Mouse (Mus musculus): ENCODE results near the gene 2010109A12Rik. TPM values are rescaled to one million over a fixed set of nuclear protein-coding genes. Genes with fewer than 3 reads are reported as not detected.

2010109A12Rik gene
- 0.76 and 0.84 TPM in 2 replicates for polyA plus RNA-seq (2012; rRNA removed)

DNA sequence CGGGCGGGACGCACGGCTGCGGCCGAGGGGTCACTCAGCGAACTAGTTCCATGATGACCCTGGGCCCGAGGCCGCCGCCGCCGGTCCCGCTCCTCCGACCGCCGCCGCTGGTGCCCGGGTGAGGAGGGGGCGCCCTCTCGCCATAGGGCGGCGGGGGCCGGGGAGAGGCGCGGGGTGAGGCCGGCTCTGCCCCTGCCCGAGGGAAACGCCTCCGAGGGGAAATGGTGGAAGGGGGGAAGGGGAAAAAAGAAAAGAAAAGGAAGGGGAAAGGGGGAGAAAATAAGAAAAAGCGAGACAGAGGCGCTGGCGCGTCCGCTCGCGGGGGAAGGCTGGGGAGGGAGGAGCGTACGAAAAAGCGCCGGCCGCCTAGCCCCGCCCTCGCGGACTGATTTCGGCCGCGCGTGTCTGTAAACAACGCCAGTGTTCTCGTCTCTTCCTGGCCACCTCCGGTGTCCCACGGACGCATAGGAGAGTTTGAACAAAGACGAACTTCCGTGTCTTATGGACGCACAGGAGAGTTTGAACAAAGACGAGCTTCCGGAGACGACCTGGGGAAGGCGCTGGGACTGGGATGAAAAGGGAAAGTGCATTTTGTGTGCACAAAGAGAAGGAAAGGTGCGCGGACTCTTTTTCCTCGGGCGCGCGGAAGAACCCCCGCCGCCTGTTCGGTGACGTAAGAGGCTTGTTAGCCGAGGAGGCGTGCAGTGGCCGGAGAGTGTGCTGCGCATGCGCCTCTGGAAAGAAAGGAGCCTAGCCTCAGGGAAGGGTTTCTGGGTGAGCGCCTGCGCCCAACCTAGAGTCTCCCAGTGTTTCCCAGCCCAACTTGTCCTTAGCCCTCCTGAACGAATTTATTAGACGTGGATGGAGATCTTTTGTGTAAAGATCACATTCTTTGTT lies at the start of gene 2010109A12Rik, which contains the start of gene Ccni:
Gene 2010109A12Rik (plus strand): TSS at position 410 of the 897 bp plus-strand sequence.
Gene Ccni (minus strand): TSS at position 387 of the 897 bp plus-strand sequence.
- Histone ChIP-seq H3K27ac (ENCODE audit: insufficient read depth, low read length) (peak within 1 kb of the TSS; percentile 98), H3K4me3 (replicated peaks; ENCODE audit: insufficient read depth, low read depth, low read length) (peak within 1 kb of the TSS; percentile 100), H3K4me1 (ENCODE audit: control insufficient read depth, insufficient read depth, low read length) (no peaks in the 10 kb centered on the region; the same call in 1 of the 2 replicates), H3K27me3 (ENCODE audit: control insufficient read depth, insufficient read depth, low read length) (no peaks in the 10 kb centered on the region)
- under 1% methylated on average over 79 of the region's 79 CpGs for WGBS
- DNase-seq, result peak; percentile 96 to 98
- TF ChIP-seq POLR2A (IDR thresholded peaks at IDR 0.05; ENCODE audit: borderline replicate concordance, insufficient read depth, low read length) (peak; percentile 73), CTCF (IDR thresholded peaks at IDR 0.05; ENCODE audit: borderline replicate concordance, insufficient read depth, low read depth, low read length) (no peak)

DNA sequence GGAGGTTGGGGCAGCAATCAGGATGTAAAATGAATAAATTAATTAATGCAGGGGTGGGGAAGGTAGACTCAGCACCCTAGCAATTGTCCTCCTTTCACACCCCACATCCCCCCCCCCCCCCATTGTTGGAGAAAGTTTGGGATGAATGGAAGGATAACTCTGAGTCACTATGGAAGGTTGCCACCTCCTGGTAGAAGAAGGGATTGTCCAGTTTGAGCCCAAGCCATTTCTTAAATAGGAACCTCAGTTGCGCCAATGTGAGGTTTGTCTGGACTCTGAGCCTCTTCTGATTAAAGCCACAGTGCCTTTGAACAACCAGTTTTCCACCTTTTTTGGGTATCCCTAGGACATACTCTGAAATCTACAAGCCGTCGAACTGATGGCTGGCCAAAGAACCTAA lies 42.8 kb upstream of the 2010109A12Rik start:
- H3K27me3 ChIP-seq (ENCODE audit: control insufficient read depth, insufficient read depth, low read length), result no peaks in the 10 kb centered on the region
- no peak overlapping the region for H3K27ac ChIP-seq (ENCODE audit: insufficient read depth, low read length)
- H3K4me3 ChIP-seq (replicated peaks; ENCODE audit: insufficient read depth, low read depth, low read length), result no peak overlapping the region
- peak; percentile 58 to 65 for DNase-seq
- 67% methylated on average over 3 of the region's 3 CpGs for WGBS
- TF ChIP-seq POLR2A (IDR thresholded peaks at IDR 0.05; ENCODE audit: borderline replicate concordance, insufficient read depth, low read length) (no peak), CTCF (IDR thresholded peaks at IDR 0.05; ENCODE audit: borderline replicate concordance, insufficient read depth, low read depth, low read length) (peak; percentile 65)
- H3K4me1 ChIP-seq (ENCODE audit: control insufficient read depth, insufficient read depth, low read length), result no peaks in the 10 kb centered on the region

DNA sequence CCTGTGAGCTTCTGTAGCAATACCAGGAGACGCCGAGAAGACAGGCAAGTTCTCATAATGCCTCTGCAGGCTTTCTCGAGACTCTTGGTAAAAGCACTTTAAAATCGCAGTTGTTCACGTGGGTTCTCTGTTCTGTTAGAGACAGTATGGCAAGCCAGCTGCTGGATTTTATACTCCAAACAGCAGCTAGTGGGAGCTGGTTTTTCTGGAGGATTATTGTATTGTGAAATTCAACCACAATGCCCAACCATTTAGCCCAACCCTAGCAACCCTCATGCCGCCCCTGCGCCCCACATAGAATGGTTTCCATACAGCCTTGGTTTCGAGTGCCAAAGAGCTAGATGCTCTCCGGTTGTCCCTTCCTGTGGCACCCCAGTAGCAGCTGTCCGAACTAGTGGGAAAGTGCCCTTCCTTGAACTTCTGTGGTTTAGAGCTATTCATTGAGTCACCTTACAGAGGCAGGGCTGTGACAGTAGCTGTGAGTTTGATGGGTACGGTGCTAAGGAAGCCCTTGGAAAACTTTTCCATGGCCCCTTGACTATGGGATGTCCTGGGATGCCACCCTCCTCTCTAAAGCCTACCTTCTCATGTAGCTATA lies 38.3 kb upstream of the 2010109A12Rik start:
- Histone ChIP-seq H3K4me3 (replicated peaks; ENCODE audit: insufficient read depth, low read depth, low read length) (no peak overlapping the region), H3K27me3 (ENCODE audit: control insufficient read depth, insufficient read depth, low read length) (no peaks in the 10 kb centered on the region)
- 90% methylated on average over 11 of the region's 11 CpGs for WGBS

DNA sequence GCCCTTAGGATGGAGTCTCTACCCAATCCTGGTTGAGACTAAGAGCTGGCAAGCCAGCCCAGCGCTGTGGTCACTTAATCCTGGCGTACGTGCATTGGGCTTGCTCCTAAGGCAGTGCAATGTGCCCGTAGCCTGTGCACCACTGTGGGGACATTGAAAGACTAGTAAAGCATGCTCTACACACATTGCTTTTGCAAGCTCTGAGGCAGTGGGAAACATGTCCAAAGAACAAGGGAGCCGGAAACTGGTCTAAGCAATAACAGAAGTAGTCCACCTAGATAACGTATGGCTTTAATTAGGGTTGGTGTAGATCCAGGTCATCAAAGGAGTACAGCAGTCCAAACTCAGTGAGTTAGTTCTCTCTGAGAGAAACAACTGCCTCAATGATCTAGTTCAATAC lies 37.7 kb upstream of the 2010109A12Rik start:
- no peaks in the 10 kb centered on the region for H3K4me1 ChIP-seq (ENCODE audit: control insufficient read depth, insufficient read depth, low read length)
- WGBS, result 90% methylated on average over 6 of the region's 6 CpGs
- H3K27me3 ChIP-seq (ENCODE audit: control insufficient read depth, insufficient read depth, low read length), result no peaks in the 10 kb centered on the region
- H3K27ac ChIP-seq (ENCODE audit: insufficient read depth, low read length), result no peak overlapping the region
- TF ChIP-seq POLR2A (IDR thresholded peaks at IDR 0.05; ENCODE audit: borderline replicate concordance, insufficient read depth, low read length) (no peak), CTCF (IDR thresholded peaks at IDR 0.05; ENCODE audit: borderline replicate concordance, insufficient read depth, low read depth, low read length) (no peak)
- DNase-seq, result no peak
- H3K4me3 ChIP-seq (replicated peaks; ENCODE audit: insufficient read depth, low read depth, low read length), result no peak overlapping the region

More for the DNA sequence above, 38.3 kb upstream of the 2010109A12Rik start:
- no peak for DNase-seq
- H3K27ac ChIP-seq (ENCODE audit: insufficient read depth, low read length), result no peak overlapping the region
- TF ChIP-seq POLR2A (IDR thresholded peaks at IDR 0.05; ENCODE audit: borderline replicate concordance, insufficient read depth, low read length), result no peak
- TF ChIP-seq CTCF (IDR thresholded peaks at IDR 0.05; ENCODE audit: borderline replicate concordance, insufficient read depth, low read depth, low read length), result no peak
- H3K4me1 ChIP-seq (ENCODE audit: control insufficient read depth, insufficient read depth, low read length), result no peaks in the 10 kb centered on the region

DNA sequence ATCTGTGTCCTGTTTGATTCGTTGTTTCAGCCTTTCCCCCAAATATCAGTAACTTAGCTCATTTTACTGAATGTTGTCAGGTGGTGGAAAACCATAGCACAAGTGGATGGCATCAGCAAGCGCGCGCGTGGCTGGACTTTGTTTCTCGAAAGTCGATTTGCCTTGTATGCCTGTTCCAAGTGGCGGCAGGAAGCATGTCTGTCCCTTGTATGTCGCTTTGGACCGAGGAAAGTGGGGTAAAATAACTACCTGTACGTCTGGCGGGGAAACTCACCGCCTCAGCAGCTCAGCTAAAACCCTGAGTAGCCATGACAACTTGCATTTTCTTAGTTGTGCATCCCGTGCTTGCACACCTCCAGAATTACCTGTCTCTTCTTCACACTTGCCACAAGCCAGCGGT lies 34.9 kb upstream of the 2010109A12Rik start:
- H3K27me3 ChIP-seq (ENCODE audit: control insufficient read depth, insufficient read depth, low read length), result no peaks in the 10 kb centered on the region
- H3K4me1 ChIP-seq (ENCODE audit: control insufficient read depth, insufficient read depth, low read length), result no peaks in the 10 kb centered on the region
- H3K27ac ChIP-seq (ENCODE audit: insufficient read depth, low read length), result no peak overlapping the region
- no peak overlapping the region for H3K4me3 ChIP-seq (replicated peaks; ENCODE audit: insufficient read depth, low read depth, low read length)
- DNase-seq, result no peak
- TF ChIP-seq CTCF (IDR thresholded peaks at IDR 0.05; ENCODE audit: borderline replicate concordance, insufficient read depth, low read depth, low read length), result no peak
- TF ChIP-seq POLR2A (IDR thresholded peaks at IDR 0.05; ENCODE audit: borderline replicate concordance, insufficient read depth, low read length), result no peak
- WGBS, result 97% methylated on average over 15 of the region's 15 CpGs

DNA sequence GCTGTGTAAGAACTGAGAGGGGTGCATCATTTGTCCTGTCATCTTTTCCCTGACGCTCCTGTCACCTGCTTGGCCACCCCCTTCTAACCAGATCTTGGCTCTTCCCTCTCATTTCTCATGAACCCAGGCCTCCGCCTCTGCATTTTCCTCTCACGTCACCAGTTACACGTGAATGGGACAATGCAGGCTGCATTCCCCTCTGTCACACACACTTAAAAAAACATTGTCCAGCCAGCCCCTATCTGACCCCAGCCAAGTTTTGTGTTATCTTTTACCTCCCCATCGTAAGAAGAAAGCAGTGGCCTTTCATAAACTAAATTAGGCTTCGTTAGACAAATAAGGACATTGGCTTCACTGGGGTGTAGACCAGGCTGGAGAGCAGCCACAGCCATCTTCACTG lies 33.8 kb upstream of the 2010109A12Rik start:
- TF ChIP-seq POLR2A (IDR thresholded peaks at IDR 0.05; ENCODE audit: borderline replicate concordance, insufficient read depth, low read length) (no peak), CTCF (IDR thresholded peaks at IDR 0.05; ENCODE audit: borderline replicate concordance, insufficient read depth, low read depth, low read length) (no peak)

DNA sequence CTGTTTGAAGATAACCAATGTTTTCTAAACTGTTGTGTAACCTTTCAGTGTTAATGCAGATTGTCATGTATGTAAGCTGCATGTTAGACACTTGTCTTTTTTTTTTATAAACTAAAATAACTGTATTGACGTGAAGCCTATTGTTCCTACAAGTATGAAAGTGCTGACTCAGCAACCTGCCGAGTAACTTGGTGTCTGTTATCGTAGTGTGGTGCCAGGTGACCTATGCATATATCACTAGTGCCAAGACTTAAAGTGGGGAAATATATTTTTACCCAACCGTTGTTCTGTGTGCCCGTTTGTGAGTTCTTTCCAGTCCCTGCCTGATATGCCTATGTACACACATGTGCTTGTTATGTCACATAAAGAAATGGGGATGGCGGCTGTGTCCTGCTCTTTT lies 31.6 kb upstream of the 2010109A12Rik start:
- H3K27ac ChIP-seq (ENCODE audit: insufficient read depth, low read length), result no peak overlapping the region
- H3K4me3 ChIP-seq (replicated peaks; ENCODE audit: insufficient read depth, low read depth, low read length), result no peak overlapping the region
- WGBS, result 81% methylated on average over 6 of the region's 6 CpGs
- no peak for DNase-seq
- H3K27me3 ChIP-seq (ENCODE audit: control insufficient read depth, insufficient read depth, low read length), result no peaks in the 10 kb centered on the region
- no peaks in the 10 kb centered on the region for H3K4me1 ChIP-seq (ENCODE audit: control insufficient read depth, insufficient read depth, low read length)
- TF ChIP-seq CTCF (IDR thresholded peaks at IDR 0.05; ENCODE audit: borderline replicate concordance, insufficient read depth, low read depth, low read length), result no peak
- TF ChIP-seq POLR2A (IDR thresholded peaks at IDR 0.05; ENCODE audit: borderline replicate concordance, insufficient read depth, low read length), result no peak

More for the DNA sequence above, 33.8 kb upstream of the 2010109A12Rik start:
- WGBS, result 80% methylated on average over 6 of the region's 6 CpGs
- no peaks in the 10 kb centered on the region for H3K4me1 ChIP-seq (ENCODE audit: control insufficient read depth, insufficient read depth, low read length)
- H3K4me3 ChIP-seq (replicated peaks; ENCODE audit: insufficient read depth, low read depth, low read length), result no peak overlapping the region
- DNase-seq, result no peak
- H3K27ac ChIP-seq (ENCODE audit: insufficient read depth, low read length), result no peak overlapping the region
- no peaks in the 10 kb centered on the region for H3K27me3 ChIP-seq (ENCODE audit: control insufficient read depth, insufficient read depth, low read length)
